Mouse (Mus musculus): ENCODE measurements around the gene Rhbdl1. TPM values are rescaled to one million over a fixed set of nuclear protein-coding genes. Genes with fewer than 3 reads are reported as not detected.
"Not testable (repeated sequence)": the region's sequence is repeated elsewhere in the genome, so short reads cannot be mapped to it uniquely, and the experiment has no call there.

Rhbdl1 gene
- total RNA-seq, 2 experiments from 2014 or later: 42.1 to 43.4 TPM

- no peak for DNase-seq (ENCODE audit: low spot score in 2 of 2)
These were observed 8.9 kb downstream of the Rhbdl1 start for GRCm38 (mm10) chr17:25828223-25828594.

GRCm38 (mm10) chr17:25827546-25828222 is 9.4 kb downstream of the Rhbdl1 start:
- no peak for DNase-seq (ENCODE audit: low spot score in 2 of 2)

- no peak for DNase-seq (ENCODE audit: low spot score in 2 of 2)
These were observed 10.1 kb downstream of the Rhbdl1 start for GRCm38 (mm10) chr17:25827011-25827410.

DNA sequence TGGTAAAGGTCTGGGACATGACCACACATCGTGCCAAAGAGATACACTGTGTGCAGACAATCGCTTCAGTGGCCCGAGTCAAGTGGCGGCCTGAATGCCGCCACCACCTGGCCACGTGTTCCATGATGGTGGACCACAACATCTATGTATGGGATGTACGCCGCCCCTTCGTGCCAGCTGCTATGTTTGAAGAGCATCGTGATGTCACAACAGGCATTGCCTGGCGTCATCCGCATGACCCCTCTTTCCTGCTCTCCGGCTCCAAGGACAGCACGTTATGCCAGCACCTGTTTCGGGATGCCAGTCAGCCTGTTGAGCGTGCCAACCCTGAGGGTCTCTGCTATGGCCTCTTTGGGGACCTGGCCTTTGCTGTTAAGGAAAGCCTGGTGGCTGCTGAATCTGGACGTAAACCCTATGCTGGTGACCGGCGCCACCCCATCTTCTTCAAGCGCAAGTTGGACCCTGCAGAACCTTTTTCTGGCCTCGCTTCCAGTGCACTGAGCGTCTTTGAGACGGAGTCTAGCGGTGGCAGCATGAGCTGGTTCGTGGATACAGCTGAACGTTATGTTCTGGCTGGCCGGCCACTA is 11.0 kb downstream of the Rhbdl1 start:
- no peak for DNase-seq (ENCODE audit: low spot score in 2 of 2)

DNA sequence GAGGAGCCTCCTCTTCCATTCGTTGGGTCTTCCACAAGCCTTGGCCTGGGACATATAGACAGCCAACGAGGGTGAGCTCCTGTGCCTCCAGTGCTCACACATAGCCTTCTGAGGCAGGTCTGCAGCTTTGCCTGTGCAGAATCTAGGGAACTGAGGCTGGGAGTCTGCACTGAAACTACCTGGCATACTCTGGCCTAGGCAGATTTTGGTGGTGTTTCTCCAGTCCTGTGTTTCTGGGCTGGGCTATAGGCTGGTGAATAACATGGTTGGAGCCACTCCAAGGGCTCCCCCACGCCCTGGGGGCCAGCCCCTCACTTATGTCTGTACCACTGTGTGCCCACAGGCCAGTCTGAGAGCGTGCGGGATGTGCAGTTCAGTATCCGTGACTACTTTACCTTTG is 11.8 kb downstream of the Rhbdl1 start:
- DNase-seq (ENCODE audit: low spot score in 2 of 2): no peak

GRCm38 (mm10) chr17:25824362-25825142 is 12.5 kb downstream of the Rhbdl1 start:
- DNase-seq (ENCODE audit: low spot score in 2 of 2): no peak

DNA sequence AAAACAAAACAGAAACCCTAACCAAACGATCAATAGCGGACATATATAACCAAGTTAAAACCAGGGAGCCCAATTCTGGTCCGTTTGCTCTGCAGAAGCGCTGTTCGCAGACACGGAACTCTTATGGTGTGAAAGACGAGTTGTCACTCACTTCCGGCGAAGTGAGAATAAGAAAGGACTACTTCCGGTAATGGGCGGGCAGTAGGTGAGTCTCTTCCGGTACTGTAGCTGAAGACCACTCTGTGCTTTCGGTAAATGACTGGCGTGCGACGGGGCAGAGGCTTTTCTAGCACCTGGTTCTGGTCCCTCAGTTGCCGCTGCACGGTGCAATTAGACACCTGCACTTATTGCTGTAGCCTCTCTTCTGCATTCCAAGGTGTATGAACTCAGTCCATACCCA is 13.6 kb downstream of the Rhbdl1 start, which contains the start of gene Wdr24:
TSS of gene Wdr24 (plus strand) at position 176 of the 400 bp plus-strand sequence.
- peak; percentile 75 to 91 for DNase-seq (ENCODE audit: low spot score in 2 of 2)

DNA sequence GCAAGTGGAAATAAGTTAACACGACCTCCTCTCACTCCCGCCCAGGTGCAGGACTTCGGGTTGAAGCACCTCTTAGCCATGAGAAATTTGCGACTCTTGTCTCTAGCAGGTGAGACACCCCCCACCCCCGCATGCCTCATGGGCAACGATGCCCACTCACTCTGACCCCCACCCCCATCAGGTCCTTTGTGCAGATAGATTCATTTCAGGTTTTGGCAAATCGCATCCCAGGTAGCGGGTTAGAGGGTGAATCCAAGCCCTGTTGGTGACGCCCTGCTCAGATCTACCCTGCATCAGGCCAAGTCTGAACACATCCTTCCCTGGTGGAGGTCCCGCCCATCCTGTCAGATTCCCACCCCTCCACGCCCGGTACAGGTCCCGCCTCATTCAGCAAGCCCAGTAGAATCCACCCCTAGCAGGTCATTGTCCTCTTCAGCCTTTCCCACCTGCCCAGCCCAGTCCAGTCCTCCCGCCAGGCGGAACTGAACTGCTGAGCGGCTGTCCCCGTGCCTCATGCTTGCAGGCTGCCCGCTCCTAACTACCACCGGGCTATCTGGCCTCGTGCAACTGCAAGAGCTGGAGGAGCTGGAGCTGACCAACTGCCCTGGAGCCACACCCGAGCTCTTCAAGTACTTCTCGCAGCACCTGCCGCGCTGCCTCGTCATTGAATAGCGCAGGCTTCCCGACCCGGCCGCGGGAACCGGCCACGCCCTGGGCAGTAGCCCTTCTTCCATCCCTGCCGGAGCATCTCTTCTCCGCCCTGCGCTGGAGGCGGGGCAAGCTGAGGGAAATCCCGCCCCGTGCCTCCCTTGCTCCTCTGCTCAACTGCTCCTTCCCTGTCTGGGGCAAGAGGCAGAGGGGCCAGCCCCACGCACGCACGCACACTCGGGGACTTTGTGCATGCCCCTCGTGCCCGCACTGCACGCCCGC is 18.0 kb downstream of the Rhbdl1 start:
- no peak for DNase-seq (ENCODE audit: low spot score in 2 of 2)

DNA sequence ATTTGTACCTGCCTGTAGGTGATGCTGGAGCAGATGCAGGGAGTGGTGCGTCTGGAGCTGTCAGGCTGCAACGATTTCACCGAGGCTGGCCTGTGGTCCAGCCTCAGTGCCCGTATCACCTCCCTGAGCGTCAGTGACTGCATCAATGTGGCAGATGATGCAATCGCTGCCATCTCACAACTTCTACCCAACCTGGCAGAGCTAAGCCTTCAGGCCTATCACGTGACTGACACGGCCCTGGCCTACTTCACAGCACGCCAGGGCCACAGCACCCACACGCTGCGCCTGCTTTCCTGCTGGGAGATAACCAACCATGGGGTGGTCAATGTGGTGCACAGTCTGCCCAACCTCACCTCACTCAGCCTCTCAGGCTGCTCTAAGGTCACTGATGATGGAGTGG is 19.4 kb downstream of the Rhbdl1 start:
- DNase-seq (ENCODE audit: low spot score in 2 of 2): no peak

DNA sequence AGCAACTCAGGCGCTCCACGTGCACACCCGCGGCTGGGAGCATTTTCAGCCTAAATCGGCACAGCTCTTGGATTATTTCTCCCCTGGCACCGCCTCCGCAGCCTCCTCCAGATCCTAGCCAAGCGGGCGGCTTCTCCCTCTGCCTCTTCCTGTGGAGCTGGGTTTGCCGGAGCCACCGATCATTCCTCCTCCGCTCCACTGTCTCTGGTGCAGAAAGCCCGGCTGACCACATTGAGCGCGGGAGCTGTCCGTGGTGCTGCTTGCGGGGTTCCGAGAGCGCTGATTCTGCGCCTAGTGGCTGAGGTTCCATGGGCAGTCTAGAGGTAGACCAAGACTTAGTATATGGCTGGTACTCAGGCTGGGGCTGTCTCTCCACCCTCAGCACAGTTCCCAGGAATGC is 23.6 kb downstream of the Rhbdl1 start:
- peak; percentile 86 to 88 for DNase-seq (ENCODE audit: low spot score in 2 of 2)

GRCm38 (mm10) chr17:25810890-25811289 is 26.2 kb downstream of the Rhbdl1 start:
- no peak for DNase-seq (ENCODE audit: low spot score in 2 of 2)

DNA sequence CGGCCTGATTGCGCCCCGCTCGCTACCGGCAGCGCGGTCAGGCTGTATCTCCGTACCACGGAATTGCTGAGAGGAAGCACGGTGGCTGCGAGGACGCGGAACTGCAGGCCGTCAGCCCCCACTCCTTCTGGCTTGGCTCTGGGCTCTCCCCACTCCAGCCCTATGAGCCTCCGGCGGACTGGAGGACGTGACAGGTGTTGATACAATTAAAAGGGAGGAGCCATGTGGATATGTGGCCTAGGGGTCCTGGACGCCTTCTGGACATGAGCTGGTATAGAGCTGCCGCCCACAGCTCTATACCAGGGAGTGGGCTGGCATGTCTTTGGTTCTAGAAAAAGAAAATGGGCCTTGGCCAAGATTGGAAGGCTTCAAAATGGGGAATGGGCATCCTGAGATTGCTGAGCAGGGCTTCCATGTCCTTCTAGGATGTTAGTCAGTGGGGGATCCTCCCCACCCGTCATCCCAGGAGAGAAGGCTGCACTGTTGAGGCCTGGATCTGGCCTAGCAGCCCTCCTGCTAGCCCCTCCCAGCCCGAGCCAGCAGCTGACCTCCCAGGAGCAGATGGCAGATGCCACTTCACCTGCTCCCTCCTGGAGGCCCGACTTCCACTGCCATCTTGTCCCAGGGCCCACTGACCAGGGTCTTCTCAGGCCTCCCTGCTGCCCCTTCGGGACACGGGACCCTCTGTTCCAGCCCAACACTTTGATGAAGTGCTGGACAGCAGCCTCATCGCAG is 27.3 kb downstream of the Rhbdl1 start:
- no peak for DNase-seq (ENCODE audit: low spot score in 2 of 2)

DNA sequence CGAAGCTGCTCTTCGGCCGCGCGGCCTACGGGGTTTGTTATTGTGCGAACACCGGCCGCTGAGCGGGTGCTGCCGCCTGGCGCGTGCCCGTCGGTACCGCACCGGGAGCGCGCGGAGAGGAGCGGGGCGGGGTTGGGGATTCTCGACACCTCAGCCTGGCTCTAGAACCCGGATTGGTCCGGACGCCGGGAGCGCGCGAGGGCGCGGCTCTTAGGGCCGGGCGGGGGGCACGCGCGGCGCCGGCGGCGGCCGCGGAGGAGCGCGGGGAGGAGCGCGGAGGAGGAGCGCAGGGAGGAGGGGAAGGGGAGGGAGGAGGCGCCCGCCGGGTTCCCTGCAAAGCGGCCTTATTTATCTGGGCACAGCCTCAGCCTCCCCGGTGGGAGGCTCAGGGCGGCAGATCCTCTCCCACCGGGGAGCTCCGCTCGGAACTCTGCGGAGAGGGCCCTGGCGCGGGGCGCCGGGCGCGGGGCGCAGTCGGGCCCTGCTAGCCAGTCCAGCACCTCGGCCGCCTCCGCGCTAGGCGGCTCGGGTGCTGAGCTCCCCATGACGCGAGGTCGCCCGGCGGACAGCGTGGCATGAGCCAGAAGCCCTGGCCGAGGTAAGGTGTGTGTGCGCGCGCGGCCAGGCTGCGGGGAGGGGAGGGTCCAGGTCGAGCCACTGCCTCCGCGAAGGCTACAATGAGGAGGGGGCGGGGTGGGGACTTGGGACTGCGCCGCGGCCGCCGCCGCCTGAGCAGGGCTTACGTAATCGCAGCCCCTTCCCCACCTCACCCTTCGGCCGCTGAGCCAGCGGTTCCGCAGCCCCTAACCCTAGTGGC is 28.1 kb downstream of the Rhbdl1 start, which contains the start of gene Fbxl16:
TSS of gene Fbxl16 (plus strand) at position 297 of the 817 bp plus-strand sequence.
- DNase-seq (ENCODE audit: low spot score in 2 of 2): peak; percentile 91 to 94

- DNase-seq (ENCODE audit: low spot score in 2 of 2): no peak
These were observed 29.1 kb downstream of the Rhbdl1 start for GRCm38 (mm10) chr17:25808028-25808427.

GRCm38 (mm10) chr17:25807452-25807851 is 29.6 kb downstream of the Rhbdl1 start:
- DNase-seq (ENCODE audit: low spot score in 2 of 2): not testable (repeated sequence)

DNA sequence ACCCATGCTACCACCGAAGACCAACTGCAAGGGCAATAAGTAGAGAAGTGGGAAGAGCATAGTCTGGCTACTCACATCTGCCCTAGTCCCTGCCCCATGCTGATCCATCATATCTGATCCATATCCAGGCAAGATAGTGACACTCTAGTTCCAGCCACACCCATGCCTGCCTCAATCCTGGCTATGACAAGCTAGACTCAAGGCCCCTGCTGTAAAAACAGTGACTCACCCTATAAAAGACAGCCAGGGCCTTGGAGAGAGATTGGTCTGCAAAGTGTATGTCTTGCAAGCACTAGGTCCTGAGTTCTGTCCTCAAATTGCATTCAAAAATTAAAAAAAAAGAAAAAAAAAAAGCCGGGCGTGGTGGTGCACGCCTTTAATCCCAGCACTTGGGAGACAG is 30.6 kb downstream of the Rhbdl1 start:
- DNase-seq (ENCODE audit: low spot score in 2 of 2): no peak

DNA sequence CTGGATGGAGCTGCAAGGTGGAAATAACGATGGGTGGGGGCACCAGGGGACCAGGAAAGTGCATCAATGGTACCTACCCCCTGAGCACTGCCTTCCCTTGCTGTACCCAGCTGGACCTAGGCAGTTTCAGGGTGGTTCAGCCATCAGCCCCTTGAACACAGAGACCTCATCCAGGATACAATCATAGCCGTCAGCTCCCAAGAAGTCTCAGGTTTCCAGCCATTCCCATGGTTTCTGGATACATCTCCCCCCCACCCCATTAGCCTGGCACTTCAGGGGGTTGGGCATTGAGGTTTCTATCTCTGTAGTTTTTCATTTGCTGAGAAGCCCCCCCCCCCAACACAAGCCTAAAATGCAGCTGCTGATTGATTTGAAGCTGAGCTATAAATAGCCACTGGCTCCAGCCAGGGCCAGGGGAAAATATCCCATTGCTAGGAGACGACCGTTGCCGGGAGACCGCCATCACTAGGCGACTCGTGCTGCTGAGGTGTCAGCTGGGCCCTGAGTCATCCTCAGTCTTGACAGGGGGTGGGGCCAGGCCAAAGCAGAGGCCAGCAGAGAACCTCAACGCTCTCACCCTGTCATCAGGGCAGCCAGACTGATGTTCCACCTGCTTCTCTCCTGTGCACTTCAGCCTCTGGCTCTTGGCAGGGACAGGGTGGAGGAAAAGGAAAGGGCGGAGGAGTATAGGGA is 34.1 kb downstream of the Rhbdl1 start:
- DNase-seq (ENCODE audit: low spot score in 2 of 2): peak; percentile 90 to 92

- DNase-seq (ENCODE audit: low spot score in 2 of 2): peak in 1 of 2 experiments; percentile 87
These were observed 36.1 kb downstream of the Rhbdl1 start for GRCm38 (mm10) chr17:25801029-25801428.

GRCm38 (mm10) chr17:25796951-25797369 is 40.1 kb downstream of the Rhbdl1 start, which contains the start of gene Metrn:
TSS of gene Metrn (minus strand) at chr17:25797136.
- DNase-seq (ENCODE audit: low spot score in 2 of 2): peak; percentile 67

Measured in layer of hippocampus, adult 18-20 months (tissue).